Mouse (Mus musculus): ENCODE results near the gene Il1a.
A peak's percentile ranks its signal among the peaks of the same experiment; 100 is the strongest.

The Il1a gene

GRCm38 (mm10) chr2:129309836-129310235, at the start of gene Il1a:
Il1a (minus strand) TSS chr2:129309972.
- no peak for DNase-seq

- no peak for DNase-seq
Observed at GRCm38 (mm10) chr2:129338138-129338621, 28.4 kb upstream of the Il1a start.

- no peak for DNase-seq
Observed at GRCm38 (mm10) chr2:129333471-129333870, 23.7 kb upstream of the Il1a start.

GRCm38 (mm10) chr2:129330540-129330939, 20.8 kb upstream of the Il1a start:
- DNase-seq: no peak

GRCm38 (mm10) chr2:129330024-129330423, 20.3 kb upstream of the Il1a start:
- DNase-seq: no peak

GRCm38 (mm10) chr2:129328238-129328637, 18.5 kb upstream of the Il1a start:
- DNase-seq: no peak

GRCm38 (mm10) chr2:129324216-129324615, 14.4 kb upstream of the Il1a start:
- no peak for DNase-seq

GRCm38 (mm10) chr2:129322117-129322635, 12.4 kb upstream of the Il1a start:
- no peak for DNase-seq

- no peak for DNase-seq
Observed at GRCm38 (mm10) chr2:129320033-129320605, 10.3 kb upstream of the Il1a start.

GRCm38 (mm10) chr2:129315831-129316230, 6.1 kb upstream of the Il1a start:
- no peak for DNase-seq

- no peak for DNase-seq
Observed at GRCm38 (mm10) chr2:129314880-129315279, 5.1 kb upstream of the Il1a start.

- no peak for DNase-seq
Observed at GRCm38 (mm10) chr2:129313934-129314333, 4.2 kb upstream of the Il1a start.

GRCm38 (mm10) chr2:129306020-129306419, 3.8 kb downstream of the Il1a start:
- no peak for DNase-seq

- DNase-seq: no peak
Observed at GRCm38 (mm10) chr2:129297589-129297982, 12.2 kb downstream of the Il1a start.

- peak; percentile 98 for DNase-seq
Observed at GRCm38 (mm10) chr2:129296671-129297588, 12.8 kb downstream of the Il1a start, which contains the start of gene Ckap2l. Ckap2l (minus strand) TSS chr2:129297212.

GRCm38 (mm10) chr2:129296086-129296485, 13.7 kb downstream of the Il1a start:
- no peak for DNase-seq

GRCm38 (mm10) chr2:129295075-129295474, 14.7 kb downstream of the Il1a start:
- no peak for DNase-seq

GRCm38 (mm10) chr2:129273823-129274222, 35.9 kb downstream of the Il1a start:
- no peak for DNase-seq

GRCm38 (mm10) chr2:129270621-129271020, 39.2 kb downstream of the Il1a start:
- no peak for DNase-seq

GRCm38 (mm10) chr2:129269986-129270385, 39.8 kb downstream of the Il1a start:
- no peak for DNase-seq

GRCm38 (mm10) chr2:129269161-129269643, 40.6 kb downstream of the Il1a start:
- no peak for DNase-seq

GRCm38 (mm10) chr2:129267738-129268137, 42.0 kb downstream of the Il1a start:
- DNase-seq: no peak

GRCm38 (mm10) chr2:129265316-129265715, 44.5 kb downstream of the Il1a start:
- DNase-seq: no peak

GRCm38 (mm10) chr2:129263073-129263472, 46.7 kb downstream of the Il1a start:
- DNase-seq: no peak
